Mouse (Mus musculus): ENCODE results near the gene Sox5.

Sox5 gene

DNA sequence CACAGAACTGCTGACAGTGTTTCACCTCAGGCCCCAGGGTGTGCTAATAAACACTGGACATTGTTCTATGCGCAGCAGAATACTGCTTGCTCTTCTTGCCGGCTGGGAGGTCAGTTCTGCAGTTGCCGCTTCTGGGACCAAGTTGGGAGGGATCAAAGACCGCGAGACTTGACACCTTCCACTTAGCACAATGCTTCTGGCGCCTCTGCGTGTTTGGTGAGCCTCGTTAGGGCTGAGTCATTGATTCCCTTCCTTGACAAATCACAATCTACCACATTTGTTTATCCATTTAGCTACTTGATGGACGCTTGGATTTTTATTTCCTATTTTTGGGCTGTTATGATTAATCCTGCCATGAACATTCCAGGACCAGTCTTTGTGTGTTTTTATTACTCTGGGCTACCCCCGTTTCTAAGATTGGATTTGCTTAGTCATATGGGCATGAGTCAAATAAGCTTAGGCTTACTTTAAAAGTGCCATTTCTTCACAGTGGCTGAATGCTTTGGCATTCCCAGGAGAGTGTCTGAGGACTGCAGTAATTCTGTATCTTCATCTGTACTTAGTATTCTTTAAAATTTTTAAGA, 865.5 kb downstream of the Sox5 start:
- DNase-seq (ENCODE audit: low spot score) = no peak

DNA sequence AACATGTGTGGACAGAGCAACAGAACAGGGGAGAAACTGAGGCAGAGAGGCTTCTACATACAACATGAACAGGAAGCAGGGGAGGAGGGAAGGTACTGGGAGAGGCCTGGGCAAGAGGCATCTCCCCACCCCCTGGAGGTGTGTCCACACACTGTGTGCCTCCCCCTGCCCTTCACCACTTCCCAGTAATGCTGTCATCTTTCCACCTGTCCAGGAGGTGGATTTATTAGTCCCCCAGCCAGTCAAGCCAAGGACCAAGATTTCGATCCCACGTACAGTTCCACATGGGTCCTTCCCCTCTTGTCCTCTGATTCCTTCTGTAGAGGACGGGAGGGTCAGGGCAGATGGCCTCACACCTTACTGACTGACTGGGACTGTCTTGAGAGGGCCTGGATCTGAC, 866.1 kb downstream of the Sox5 start:
- DNase-seq (ENCODE audit: low spot score) = no peak

DNA sequence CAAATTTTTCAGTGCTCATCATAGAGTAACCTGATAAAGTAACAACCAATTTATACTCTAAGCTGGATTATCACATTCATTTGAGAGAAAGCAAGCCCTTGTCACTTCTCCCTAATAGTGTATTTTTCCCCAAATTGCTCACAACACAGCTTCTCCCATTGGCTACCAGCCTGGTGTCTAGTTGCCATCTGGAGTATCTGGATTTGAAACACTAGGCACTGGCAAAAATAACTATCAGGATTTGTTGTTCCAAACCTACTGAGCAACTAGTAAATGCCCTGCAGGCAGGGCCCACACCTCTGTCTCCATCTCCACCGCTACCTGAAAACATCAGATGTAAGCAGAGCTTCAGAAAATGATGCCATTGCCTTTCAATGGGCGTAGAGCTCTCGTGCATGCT, 869.5 kb downstream of the Sox5 start:
- no peak for DNase-seq (ENCODE audit: low spot score)

DNA sequence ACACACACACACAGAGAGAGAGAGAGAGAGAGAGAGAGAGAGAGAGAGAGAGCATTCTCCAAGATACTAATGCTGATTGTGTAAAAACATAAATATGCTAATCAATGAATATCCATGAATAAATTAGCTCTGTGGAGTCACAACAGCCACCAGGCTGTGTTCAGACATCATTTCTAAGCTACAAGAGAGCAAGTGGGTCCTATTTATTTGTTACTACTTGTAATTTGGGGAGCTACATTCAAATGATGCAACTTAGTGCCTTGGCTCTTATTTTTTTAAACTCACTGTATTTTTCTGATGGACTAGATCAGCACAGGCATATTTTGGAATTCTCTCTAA, 877.1 kb downstream of the Sox5 start:
- DNase-seq (ENCODE audit: low spot score) = no peak

DNA sequence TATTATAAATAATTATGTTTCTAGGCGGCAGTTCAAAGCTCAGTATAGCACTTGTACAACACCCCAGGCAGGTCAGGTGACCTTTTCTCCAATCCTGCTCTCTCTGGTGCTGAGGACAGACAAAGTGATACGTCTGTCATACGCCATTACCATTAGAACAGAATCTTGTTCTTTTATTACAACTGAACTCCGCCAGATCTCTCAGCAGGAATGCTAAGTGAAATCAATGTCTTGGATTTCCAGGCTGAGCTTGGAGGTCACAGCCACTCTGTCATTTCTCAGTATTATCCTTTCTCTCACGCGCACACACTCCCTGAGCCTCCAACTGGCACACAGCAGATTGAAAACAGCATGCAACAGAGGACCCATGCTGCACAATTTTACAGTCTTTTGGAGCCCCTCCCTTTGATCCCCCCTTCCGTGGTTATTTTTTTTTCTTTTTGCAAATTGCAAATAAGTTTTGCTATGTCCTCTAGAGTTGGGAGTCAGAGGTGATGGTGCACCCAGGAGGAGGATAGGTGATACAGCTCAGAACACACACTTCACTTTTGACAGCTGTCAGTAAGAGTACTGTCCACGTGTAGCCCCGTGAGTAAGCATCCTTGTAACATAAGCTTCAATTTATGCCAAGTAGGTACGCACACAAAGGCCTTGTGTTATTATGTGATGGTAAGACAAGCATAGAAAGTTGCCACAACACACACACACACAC, 877.6 kb downstream of the Sox5 start:
- no peak for DNase-seq (ENCODE audit: low spot score)

DNA sequence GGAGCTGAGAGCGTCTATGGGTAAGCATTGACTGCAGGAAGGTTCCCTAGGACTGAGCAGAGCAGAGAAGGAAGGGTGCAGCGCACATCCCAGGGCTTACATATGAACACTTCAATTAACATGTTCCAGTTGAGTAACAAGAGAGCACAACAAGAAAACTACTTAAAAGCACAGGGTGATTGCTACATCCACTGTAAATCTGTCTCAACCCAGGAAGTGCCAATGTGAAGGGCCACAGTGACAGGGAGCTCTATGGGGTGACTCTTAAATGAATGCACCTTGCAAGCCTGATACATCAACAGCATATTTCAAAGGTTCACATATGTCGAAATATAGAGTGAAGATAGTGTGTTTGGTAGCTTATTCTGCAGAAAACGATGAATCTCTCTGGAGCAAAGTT, 880.9 kb downstream of the Sox5 start:
- DNase-seq (ENCODE audit: low spot score) = no peak

DNA sequence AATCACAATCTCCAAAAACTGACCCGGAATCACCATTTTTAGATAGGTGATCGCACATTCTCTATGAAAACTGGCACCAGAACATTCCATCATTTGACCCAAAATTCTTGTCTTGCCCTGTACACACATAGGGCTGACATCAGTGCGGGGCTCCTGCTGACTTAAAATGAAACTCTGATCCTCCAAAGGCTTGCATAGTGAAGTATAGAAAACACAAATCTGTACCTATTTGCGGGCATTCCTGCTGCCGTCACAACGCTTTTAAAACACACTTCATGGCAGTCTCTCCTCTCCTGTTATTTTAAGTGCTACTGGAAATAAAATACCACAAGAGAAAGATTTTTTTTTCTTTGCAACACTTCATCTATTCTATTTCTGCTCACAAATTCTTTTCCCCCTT, 886.7 kb downstream of the Sox5 start:
- no peak for DNase-seq (ENCODE audit: low spot score)

DNA sequence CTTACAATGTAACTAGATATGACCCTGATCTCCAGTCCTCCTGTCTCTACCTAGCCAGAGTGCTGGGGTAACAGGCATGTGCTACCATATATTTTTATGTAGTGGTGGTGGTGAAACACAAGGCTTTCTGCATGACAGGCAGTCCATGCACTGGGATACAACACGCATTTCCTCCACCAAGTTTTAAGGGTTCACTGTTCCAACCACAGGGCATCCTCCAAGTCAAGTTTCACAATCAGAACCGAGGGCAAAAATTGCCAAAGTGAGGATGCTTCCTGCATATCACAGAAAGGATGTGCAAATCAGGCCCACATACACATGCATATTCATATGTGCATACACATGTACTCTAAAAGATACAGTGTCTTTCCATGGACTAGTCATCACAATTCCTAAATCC, 888.9 kb downstream of the Sox5 start:
- no peak for DNase-seq (ENCODE audit: low spot score)

DNA sequence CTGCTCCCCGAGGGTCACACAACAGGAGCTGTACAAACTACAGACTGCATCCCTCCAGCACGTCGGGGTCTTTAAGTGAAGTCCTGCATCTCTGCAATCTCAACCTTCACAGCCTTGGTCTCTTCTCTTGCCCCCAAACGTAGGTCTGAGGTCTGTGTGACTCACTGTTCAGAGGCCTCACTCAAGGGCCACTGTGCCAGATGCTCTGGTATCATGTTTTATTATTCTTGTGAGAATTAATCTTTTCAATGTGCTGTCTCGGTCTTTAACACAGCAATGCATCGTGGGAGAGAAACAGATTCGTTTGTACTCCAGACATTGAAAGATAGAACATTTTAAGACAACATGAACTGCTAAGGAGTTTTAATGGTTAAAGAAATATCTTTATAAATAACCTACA, 893.2 kb downstream of the Sox5 start:
- DNase-seq (ENCODE audit: low spot score) = no peak

DNA sequence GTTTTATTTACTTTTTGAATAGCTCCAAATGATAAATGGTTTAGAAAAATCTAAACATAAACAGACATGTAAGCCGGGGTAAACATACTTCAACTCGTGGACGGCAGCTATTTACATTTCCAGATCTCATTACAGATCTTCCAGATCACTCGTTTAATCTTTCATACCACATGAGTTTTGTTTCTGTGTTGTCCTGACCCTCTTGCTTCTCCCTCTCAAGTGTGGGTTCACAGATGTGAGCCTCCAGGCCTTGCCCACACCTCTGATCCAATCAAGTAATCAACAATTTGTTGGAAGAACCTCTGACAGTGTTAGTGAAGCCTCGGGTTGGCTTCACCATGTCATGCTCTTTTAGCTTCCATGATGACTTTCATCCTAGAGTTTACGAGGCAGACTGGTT, 903.3 kb downstream of the Sox5 start:
- DNase-seq (ENCODE audit: low spot score) = no peak

DNA sequence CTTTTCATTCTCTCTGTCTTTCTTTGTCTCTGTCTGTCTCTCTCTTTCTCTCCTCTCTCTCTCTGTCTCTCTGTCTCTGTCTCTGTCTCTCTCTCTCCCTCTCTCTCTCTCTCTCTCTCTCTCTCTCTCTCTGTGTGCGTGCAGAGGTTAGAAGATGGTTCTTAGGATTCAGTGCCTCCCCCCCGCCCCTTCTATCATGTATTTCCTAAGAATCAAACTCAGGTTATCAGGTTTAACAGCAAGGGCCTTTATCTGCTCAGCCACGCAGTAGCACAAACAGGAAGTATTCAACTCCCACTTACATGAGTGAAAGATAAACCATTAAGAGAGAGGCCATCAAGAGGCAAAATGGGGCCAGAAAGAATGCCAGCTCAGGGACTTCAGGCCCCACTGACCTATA, 913.0 kb downstream of the Sox5 start:
- no peak for DNase-seq (ENCODE audit: low spot score)

DNA sequence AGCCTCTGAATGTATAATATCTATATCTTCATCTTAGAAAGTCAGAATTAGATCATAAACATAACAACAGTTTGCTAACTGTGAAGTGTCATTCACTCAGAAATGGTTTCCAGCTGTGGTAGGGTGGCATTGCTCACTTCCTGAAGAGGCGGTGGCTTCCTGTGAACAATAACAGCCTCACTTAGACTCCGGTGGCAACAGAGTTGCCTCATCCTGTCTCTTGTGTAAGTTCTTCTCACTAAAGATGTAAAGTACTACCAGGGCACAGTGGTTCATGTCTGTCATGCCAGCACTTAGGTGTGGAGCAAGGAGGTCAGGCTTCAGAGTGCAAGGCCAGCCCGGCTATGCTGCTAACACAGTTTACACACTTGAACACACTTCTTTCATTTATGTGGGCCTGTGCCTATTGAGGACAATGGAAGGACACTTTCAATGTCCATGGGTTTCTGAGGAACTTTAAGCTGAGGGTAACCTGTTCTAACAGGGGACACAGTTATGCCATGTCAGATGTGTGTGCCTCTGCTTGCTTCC, 913.6 kb downstream of the Sox5 start:
- DNase-seq (ENCODE audit: low spot score) = no peak

DNA sequence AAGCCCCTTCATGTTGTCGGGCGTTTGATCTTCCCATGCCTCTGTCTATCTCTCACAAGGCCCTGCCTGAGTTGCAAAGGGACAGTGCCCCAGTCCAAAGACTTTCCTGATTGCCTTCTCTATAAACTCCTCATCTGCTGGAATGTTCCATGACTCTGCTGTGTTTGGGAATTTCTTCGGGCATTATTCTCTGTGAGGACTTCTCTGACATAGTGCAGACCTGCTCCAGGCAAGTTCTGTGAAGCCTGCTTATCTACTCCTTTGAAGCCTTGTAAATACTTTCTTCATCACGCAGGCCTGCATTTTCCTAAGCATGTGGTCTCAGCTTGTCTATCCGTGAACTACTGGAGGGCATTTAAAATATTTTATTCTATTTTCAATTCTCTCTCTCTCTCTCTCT, 914.7 kb downstream of the Sox5 start:
- no peak for DNase-seq (ENCODE audit: low spot score)

DNA sequence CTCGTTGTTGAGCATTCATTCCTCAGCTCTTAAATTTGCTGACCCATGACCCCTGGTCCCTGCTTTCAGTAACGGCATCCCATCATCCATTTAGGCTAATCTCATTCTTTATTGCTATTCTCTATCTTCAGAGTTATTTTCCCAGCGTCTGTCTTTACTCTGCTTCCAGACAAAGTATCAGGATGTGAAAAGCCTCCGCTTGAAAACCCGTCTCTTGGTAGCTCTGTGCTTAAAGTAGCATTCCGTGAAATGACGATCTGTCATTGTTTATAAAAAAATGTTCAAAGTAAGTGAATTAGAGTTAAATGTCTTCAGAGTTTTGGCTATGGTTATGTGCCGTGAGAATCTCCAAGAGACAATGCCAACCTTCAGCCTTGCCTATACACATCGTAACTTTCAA, 915.2 kb downstream of the Sox5 start:
- DNase-seq (ENCODE audit: low spot score) = no peak

DNA sequence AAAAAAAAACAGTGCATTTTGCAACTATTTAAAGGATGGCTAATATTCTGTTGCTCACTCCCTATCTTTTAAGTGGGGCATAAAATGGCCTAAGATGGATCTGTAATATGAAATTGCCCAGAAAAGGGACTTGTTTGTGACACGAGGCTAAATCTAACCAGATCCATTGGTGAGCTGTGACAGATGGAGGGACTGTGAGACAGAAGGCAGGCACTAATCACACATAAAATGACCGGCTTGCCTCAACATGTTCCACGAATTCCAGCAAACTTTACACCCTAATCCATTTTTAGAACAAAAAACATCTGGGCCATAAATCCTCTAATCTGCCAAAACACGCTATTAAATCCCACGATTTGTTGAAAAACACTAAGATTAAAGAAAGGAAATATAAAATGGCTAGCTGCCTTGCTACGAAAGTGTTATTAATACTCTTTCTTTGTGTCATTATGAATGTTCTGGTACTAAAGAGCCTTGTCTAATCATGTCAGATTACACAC, 919.1 kb downstream of the Sox5 start:
- DNase-seq (ENCODE audit: low spot score) = no peak

DNA sequence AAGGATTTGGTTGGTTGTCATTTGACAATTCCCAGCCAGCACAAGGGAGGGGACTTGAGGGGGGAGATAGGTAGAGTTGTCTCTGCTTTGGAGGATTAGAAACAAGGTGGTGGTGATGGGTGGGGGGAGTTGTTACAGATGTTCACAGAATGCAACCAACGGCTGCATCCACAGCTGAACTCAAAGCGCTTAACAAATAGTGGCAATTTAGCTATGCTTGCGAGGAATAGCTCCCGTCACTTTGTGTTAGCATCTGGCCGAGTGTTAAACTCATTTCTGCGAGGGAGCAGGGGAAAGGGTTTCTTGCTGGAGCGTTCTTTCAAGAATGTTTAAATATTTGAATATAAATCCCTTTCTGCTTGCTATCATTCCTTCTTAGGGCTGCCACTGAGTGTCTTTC, 921.7 kb downstream of the Sox5 start:
- no peak for DNase-seq (ENCODE audit: low spot score)

DNA sequence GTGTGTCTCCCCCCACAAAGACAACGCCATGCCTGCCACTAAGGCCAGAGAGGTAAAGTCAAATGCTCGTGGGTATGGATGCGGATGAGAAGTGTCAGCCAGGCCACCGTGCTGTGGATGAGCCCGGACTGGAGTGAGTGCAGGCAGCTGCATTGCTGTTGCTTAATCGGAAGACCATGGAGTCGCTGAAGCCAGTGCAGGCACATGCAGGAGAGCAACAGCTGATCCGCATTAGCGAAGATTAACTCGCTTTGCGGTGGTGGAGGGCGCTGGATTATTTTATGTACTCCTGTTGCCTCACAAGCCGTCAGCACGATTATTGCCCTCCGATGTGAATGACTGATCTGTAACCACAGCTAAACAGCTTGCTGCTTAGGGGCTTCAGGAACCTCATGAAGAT, 922.2 kb downstream of the Sox5 start:
- no peak for DNase-seq (ENCODE audit: low spot score)

DNA sequence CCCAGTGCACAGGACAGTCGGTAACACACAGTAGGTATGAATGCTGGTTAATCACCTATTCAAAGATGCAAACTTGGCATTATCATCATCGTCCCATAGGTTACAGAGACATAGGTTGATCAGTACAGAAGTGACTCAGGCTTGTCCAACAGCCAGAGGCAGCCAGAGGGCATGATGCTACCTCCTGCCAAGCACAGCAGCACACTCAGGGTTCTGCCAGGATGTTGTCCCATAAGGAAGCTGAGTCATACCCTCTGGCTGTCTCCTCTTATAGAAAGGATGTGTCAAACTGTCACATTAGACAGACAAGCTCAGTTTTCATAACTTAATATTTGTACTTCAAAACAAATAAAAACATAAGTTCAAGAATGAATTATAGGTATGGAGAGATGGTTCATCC, 923.2 kb downstream of the Sox5 start:
- no peak for DNase-seq (ENCODE audit: low spot score)

DNA sequence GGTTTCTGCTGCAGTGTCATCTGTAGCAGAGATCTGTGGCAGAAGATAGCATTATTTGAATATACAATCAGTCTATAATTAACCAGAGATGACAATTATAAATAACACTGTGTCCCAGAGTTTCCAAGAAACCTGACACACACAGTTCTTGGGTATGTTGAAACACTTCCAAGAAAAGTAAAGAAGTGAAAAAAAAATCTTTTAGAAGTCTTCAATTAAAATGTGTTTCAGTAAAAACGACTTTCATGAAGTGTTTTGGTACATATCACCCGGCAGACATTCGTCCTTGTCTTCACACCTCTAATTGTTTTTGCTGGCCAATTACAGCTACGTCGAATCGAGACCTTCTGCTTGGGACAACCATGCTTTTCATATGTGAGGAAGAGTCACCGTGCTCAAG, 924.4 kb downstream of the Sox5 start:
- DNase-seq (ENCODE audit: low spot score) = no peak

DNA sequence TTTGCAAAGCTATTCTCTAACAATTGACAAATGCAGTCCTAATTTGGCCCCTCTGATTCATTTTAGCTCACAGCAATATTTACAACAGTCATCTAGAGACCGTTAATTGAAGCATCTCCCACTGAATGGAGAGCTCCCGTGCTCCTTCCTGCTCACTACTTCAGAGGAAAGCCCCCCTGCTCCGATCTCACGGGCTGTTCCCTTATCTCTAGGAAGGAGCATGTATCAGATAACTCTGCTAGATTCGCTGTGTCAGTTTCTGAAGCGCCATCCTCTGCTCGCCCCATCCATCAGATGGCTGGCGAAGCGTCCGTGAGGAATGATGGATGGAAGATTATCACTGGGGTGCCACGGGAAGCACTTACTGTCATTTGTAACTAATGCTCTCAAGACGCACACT, 926.4 kb downstream of the Sox5 start:
- DNase-seq (ENCODE audit: low spot score) = no peak

DNA sequence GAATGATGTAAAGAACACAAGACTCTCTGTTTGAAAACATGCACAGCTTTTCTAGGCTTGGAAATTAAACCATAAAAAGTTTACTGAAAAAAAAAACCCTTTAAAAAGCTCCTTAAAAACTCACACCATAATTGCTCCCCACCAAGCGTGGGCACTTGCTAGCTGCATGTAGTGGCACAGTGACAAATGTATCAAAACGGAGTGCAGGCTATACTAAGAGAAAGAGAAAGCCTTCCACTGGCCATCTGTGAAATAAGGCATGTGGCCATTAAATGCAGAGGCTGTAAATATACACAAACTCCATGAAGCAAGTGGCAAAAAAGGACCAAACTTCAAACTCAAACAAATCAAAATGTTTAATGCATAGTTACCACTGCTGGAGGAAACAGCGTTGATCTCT, 927.7 kb downstream of the Sox5 start:
- DNase-seq (ENCODE audit: low spot score) = no peak

DNA sequence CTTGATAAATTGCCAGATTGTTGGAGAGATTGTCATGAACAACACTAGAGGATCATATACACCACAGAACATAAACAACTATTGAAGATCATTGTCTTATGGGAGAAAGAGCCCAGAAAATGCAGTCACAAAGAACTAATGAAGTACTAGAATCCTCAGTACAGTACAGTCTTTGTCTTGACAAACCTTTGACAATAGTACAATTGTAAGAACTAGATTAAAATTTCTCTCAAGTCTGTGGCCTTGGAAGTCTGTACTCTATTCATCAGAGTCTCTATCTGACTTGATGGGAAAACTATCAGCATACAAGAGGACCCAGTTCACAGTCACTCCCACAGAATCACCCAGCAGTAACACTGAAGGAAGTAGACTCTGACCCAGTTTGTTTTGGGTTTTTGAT, 936.0 kb downstream of the Sox5 start:
- no peak for DNase-seq (ENCODE audit: low spot score)

DNA sequence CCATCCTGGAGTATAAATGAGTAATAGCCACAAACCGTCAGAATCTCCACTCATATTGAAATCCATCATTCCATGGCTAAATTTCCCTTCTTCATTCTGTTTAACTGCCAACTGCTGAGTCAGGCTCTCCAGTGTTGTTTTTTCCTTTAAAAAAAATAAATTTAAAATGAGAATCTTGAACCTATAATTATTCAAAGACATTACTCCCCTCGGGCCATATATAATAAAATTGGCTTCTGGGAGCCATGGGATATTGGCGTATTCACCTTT, 937.1 kb downstream of the Sox5 start:
- DNase-seq (ENCODE audit: low spot score) = no peak

DNA sequence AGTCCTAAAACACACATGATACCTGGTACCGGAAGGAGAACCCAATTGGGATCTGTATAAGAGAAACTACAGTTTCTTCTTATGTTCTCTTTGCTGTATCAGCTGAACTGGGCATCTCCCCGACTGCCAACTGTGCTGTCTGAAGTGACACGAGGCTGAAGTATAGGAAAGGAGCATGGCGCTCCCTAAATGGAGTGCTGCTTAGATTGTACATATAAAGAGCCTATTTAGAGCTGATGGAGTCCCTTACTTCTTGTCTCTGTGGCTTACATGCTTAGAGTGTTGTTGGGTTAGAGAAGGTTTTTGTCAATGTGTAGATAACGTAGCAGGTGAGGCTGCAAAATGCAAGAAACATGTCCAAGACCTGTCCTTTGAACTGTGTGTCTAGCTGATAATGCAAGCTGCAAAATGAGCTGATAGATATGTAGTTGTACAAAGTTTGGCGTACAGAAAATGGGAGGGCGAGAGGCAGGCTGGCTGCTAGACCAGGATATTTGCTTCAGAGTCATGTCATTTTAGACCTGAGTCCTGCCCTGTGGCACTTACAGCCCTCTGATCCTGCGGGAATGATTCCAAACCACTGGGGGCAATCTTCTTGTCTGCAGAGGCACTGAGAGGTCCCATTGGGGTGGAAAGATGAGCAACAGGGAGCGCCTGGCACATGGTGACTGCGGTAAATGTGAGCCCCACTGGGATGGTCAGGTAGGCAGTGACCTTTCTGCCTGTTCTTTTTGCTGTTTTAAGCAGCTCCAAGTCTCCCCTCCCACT, 937.7 kb downstream of the Sox5 start:
- no peak for DNase-seq (ENCODE audit: low spot score)

Measured in urinary bladder, postnatal 10 days (tissue).